Mouse (Mus musculus) 3134 (cell line): ENCODE measurements around the gene H2-M11.

Source experiments
- DNase-seq: peaks from one replicate; pipeline ENCODE4 v3.0.0-alpha.2; 2011; ENCODE audit warnings: low spot score; ENCODE audit not compliant: insufficient read length; ENCODE audit errors: extremely low read depth

The H2-M11 gene

DNA sequence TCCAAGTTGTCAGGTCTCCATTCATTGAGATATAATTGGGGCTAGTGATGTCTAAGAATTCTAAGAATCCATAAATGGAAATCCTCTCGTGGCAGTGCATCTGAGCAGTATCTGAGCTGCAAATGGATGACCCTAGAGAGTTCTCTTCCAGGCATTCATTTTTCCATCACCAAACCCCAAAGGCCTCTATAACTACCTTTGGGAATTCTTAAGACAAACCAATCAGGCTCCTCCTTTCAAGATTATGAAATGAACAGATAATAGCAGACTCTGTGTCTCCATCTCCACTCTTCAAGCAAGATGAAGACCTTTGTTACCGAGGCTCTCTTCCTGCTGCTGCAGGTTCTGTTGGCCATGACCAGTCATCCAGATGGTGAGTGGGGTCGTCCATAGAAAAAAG, at the start of gene H2-M11:
Gene H2-M11 (plus strand): TSS at position 301 of the 400 bp plus-strand sequence.
- DNase-seq = no peak

DNA sequence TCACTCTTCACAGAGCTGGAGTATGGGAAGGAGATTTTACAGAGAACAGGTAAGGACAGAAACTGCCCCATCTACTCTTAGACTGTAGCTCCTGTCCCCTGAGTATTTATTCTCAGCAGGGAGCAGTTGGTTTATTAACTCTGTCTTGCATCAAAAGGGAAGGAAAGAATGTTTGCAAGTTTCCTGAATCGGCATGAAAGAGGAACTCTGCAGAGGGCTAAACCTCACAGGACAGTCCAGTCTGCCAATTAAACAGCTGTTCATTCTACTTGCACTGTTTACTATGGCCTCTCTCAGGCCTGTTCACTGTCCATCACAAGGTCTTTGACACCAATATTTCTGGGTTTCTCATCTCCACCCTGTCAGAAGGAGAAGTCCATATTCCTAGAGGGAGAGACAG, 46.4 kb upstream of the H2-M11 start:
- no peak for DNase-seq

DNA sequence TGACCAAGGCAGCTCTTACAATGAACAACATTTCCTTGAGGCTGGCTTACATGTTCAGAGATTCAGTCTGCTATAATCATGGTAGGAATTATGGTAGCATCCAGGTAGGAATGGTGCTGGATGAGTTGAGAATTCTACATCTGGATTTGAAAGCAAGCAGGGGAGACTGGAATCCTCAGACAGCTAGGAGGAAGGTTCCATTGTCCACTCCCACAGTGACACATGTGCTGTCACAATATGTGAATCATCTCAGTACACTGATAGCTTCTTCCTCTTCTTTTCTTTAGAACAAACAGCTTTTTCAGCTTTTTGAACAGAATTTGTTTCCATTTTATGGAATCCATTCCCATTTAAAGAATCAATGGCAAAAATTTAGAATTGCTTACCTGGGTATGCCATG, 43.0 kb upstream of the H2-M11 start:
- DNase-seq = no peak
